Mouse (Mus musculus) forebrain, postnatal 0 days (tissue): Measurements from ENCODE around the gene Cplx1. TPM values are rescaled to one million over a fixed set of nuclear protein-coding genes. Genes with fewer than 3 reads are reported as not detected.

Source experiments
- ATAC-seq: fragments of 200-750 bp; cut with Nextera tagmentation; 2 replicates; pipeline ENCODE4 v1.8.0; 2017; ENCODE audit warnings: mild to moderate bottlenecking, moderate library complexity
- DNase-seq: peaks from one replicate; pipeline ENCODE4 v3.0.0-alpha.2; 2015
- H3K27ac ChIP-seq: fragments of 300-500 bp; sonication (generic); 2 replicates; pipeline ENCODE4 v1.5.1; 2014; ENCODE audit warnings: low read depth, mild to moderate bottlenecking, antibody characterized with exemption, low read length, moderate library complexity, mixed read lengths
- H3K27me3 ChIP-seq: fragments of 300-500 bp; sonication (generic); 2 replicates; pipeline ENCODE4 v1.6.1; 2014; ENCODE audit warnings: mild to moderate bottlenecking, low read length, mixed read lengths; ENCODE audit not compliant: insufficient read depth
- H3K36me3 ChIP-seq: fragments of 300-500 bp; sonication (generic); 2 replicates; pipeline ENCODE4 v1.6.1; 2014; ENCODE audit warnings: mild to moderate bottlenecking, moderate library complexity; ENCODE audit not compliant: insufficient read depth
- H3K4me1 ChIP-seq: fragments of 300-500 bp; sonication (generic); 2 replicates; pipeline ENCODE4 v1.6.1; 2014; ENCODE audit warnings: antibody characterized with exemption; ENCODE audit not compliant: insufficient read depth
- H3K4me2 ChIP-seq: fragments of 300-500 bp; sonication (generic); 2 replicates; pipeline ENCODE4 v1.6.1; 2014; ENCODE audit warnings: low read depth, mild to moderate bottlenecking, moderate library complexity
- H3K4me3 ChIP-seq: fragments of 300-500 bp; sonication (generic); 2 replicates; pipeline ENCODE4 v1.5.1; 2014; ENCODE audit warnings: low read depth, low read length, mixed read lengths
- H3K9ac ChIP-seq: fragments of 300-500 bp; sonication (generic); 2 replicates; pipeline ENCODE4 v1.6.1; 2014; ENCODE audit warnings: mild to moderate bottlenecking
- H3K9me3 ChIP-seq: fragments of 300-500 bp; sonication (generic); 2 replicates; pipeline ENCODE4 v1.6.1; 2016; ENCODE audit warnings: low read length
- CTCF ChIP-seq: sonication (generic); IDR thresholded peaks from 2 replicates; pipeline ENCODE4 v1.5.1; 2016; ENCODE audit warnings: antibody characterized with exemption, control low read depth, low read depth
- WGBS: fragments of 180-500 bp; shearing (Covaris S2); extraction: QIAGEN DNeasy Blood & Tissue Kit; methylation state at CpG from one replicate; pipeline ENCODE4 v1.1.7; 2014; 5-methylcytosine and 5-hydroxymethylcytosine counted together
- polyA plus RNA-seq: library from polyadenylated mRNA; unstranded; fragments of >200 nt; fragmentation: Nextera tagmentation; extraction: Ambion mirVana; gene quantifications from 2 replicates; pipeline ENCODE4 v1.2.1, GENCODE M21; 2015
- total RNA-seq: library from RNA; depleted of rRNA; stranded (reverse); fragments of >200 nt; gene quantifications from 2 replicates; pipeline ENCODE4 v1.2.3, GENCODE M21; 2014; rRNA removed

The Cplx1 gene
- total and polyA plus RNA-seq, 2 experiments from 2014 or later, result 38.1 to 146 TPM

GRCm38 (mm10) chr5:108483006-108483405 lies 66.8 kb downstream of the Cplx1 start:
- no peak overlapping the region for H3K4me2 ChIP-seq
- peaks cover 32% of the 10 kb centered on the region for H3K36me3 ChIP-seq
- H3K27me3 ChIP-seq, result no peaks in the 10 kb centered on the region
- WGBS, result 90% methylated on average over 6 of the region's 6 CpGs
- DNase-seq (no peak), ATAC-seq (no peak)
- no peak for TF ChIP-seq CTCF
- H3K27ac ChIP-seq, result no peak overlapping the region
- no peaks in the 10 kb centered on the region for H3K9me3 ChIP-seq
- H3K4me1 ChIP-seq, result no peaks in the 10 kb centered on the region
- H3K4me3 ChIP-seq, result no peak overlapping the region
- no peak overlapping the region for H3K9ac ChIP-seq

- Histone ChIP-seq H3K4me2 (no peak overlapping the region), H3K9me3 (no peaks in the 10 kb centered on the region), H3K9ac (no peak overlapping the region), H3K27me3 (no peaks in the 10 kb centered on the region), H3K4me3 (no peak overlapping the region), H3K36me3 (peaks cover 76% of the 10 kb centered on the region), H3K27ac (no peak overlapping the region), H3K4me1 (no peaks in the 10 kb centered on the region)
- ATAC-seq, result no peak
- no peak for DNase-seq
- TF ChIP-seq CTCF, result no peak
- WGBS, result 82% methylated on average over 3 of the region's 3 CpGs
Measured at GRCm38 (mm10) chr5:108475977-108476376, 73.8 kb downstream of the Cplx1 start.

GRCm38 (mm10) chr5:108473737-108474136 lies 76.1 kb downstream of the Cplx1 start:
- H3K4me1 ChIP-seq, result no peaks in the 10 kb centered on the region
- DNase-seq (no peak), ATAC-seq (no peak)
- WGBS, result 87% methylated on average over 4 of the region's 4 CpGs
- no peak overlapping the region for H3K27ac ChIP-seq
- H3K9me3 ChIP-seq, result no peaks in the 10 kb centered on the region
- H3K4me2 ChIP-seq, result no peak overlapping the region
- H3K36me3 ChIP-seq, result peaks cover 72% of the 10 kb centered on the region
- no peak overlapping the region for H3K9ac ChIP-seq
- no peak for TF ChIP-seq CTCF
- H3K27me3 ChIP-seq, result no peaks in the 10 kb centered on the region
- H3K4me3 ChIP-seq, result no peak overlapping the region

GRCm38 (mm10) chr5:108469617-108470016 lies 80.2 kb downstream of the Cplx1 start:
- H3K36me3 ChIP-seq, result peaks cover 35% of the 10 kb centered on the region
- no peak for ATAC-seq
- WGBS, result 77% methylated on average over 7 of the region's 7 CpGs

More at GRCm38 (mm10) chr5:108469617-108470016, 80.2 kb downstream of the Cplx1 start:
- no peak for DNase-seq
- no peak overlapping the region for H3K27ac ChIP-seq
- H3K4me2 ChIP-seq, result no peak overlapping the region
- peaks cover 12% of the 10 kb centered on the region; the same call in 1 of the 2 replicates for H3K4me1 ChIP-seq
- no peak overlapping the region for H3K4me3 ChIP-seq
- no peaks in the 10 kb centered on the region for H3K27me3 ChIP-seq
- TF ChIP-seq CTCF, result no peak
- no peaks in the 10 kb centered on the region for H3K9me3 ChIP-seq
- H3K9ac ChIP-seq, result no peak overlapping the region

Other genes with a start within 250 kb of the Cplx1 start
- 6.0 and 6.6 TPM in 2 replicates for gene Pigg, start 237.4 kb downstream of the Cplx1 start, total RNA-seq
- gene Pigg, start 237.4 kb downstream of the Cplx1 start, polyA plus RNA-seq, result 1.2 and 2.2 TPM in 2 replicates
- gene Gm42517, start 182.1 kb downstream of the Cplx1 start, total RNA-seq, result 65.7 and 66.7 TPM in 2 replicates
- gene Gm42517, start 182.1 kb downstream of the Cplx1 start, polyA plus RNA-seq, result 5.2 and 6.2 TPM in 2 replicates
- gene Pde6b, start 161.6 kb downstream of the Cplx1 start, total RNA-seq, result 0.05 TPM in 1 of 2 replicates, not detected in the other
- gene Pde6b, start 161.6 kb downstream of the Cplx1 start, polyA plus RNA-seq, result 0.12 TPM in 1 of 2 replicates, not detected in the other
- 152 and 289 TPM in 2 replicates for gene Atp5k, start 115.6 kb downstream of the Cplx1 start, total RNA-seq
- 489 and 610 TPM in 2 replicates for gene Atp5k, start 115.6 kb downstream of the Cplx1 start, polyA plus RNA-seq
- gene Mfsd7a, start 101.1 kb downstream of the Cplx1 start, total RNA-seq, result 0.05 and 0.38 TPM in 2 replicates
- 0.12 and 0.13 TPM in 2 replicates for gene Mfsd7a, start 101.1 kb downstream of the Cplx1 start, polyA plus RNA-seq
- 38.3 and 42.7 TPM in 2 replicates for gene Pcgf3, start 88.8 kb downstream of the Cplx1 start, total RNA-seq
- gene Pcgf3, start 88.8 kb downstream of the Cplx1 start, polyA plus RNA-seq, result 12.1 and 18.2 TPM in 2 replicates
- gene Gak, start 79.7 kb upstream of the Cplx1 start, total RNA-seq, result 77.6 and 79.1 TPM in 2 replicates
- gene Gak, start 79.7 kb upstream of the Cplx1 start, polyA plus RNA-seq, result 44.6 and 48.6 TPM in 2 replicates
- 17.5 and 27.2 TPM in 2 replicates for gene Tmem175, start 79.7 kb upstream of the Cplx1 start, total RNA-seq
- 32.2 and 34.8 TPM in 2 replicates for gene Tmem175, start 79.7 kb upstream of the Cplx1 start, polyA plus RNA-seq
- gene Idua, start 110.3 kb upstream of the Cplx1 start, total RNA-seq, result 5.7 and 8.7 TPM in 2 replicates
- 4.3 and 6.3 TPM in 2 replicates for gene Idua, start 110.3 kb upstream of the Cplx1 start, polyA plus RNA-seq
- 54.5 and 59.5 TPM in 2 replicates for gene Dgkq, start 119.6 kb upstream of the Cplx1 start, total RNA-seq
- 8.6 and 11.6 TPM in 2 replicates for gene Dgkq, start 119.6 kb upstream of the Cplx1 start, polyA plus RNA-seq
- gene Slc26a1, start 125.5 kb upstream of the Cplx1 start, total RNA-seq, result 4.4 and 6.9 TPM in 2 replicates
- 2.6 and 3.9 TPM in 2 replicates for gene Slc26a1, start 125.5 kb upstream of the Cplx1 start, polyA plus RNA-seq
- 13.8 and 17.1 TPM in 2 replicates for gene Fgfrl1, start 142.4 kb upstream of the Cplx1 start, total RNA-seq
- 5.5 and 7.1 TPM in 2 replicates for gene Fgfrl1, start 142.4 kb upstream of the Cplx1 start, polyA plus RNA-seq
- not detected in 2 replicates for gene Rnf212, start 225.0 kb upstream of the Cplx1 start, total RNA-seq
- not detected in 2 replicates for gene Rnf212, start 225.0 kb upstream of the Cplx1 start, polyA plus RNA-seq
- gene Tmed11, start 245.3 kb upstream of the Cplx1 start, total RNA-seq, result not detected in 2 replicates
- gene Tmed11, start 245.3 kb upstream of the Cplx1 start, polyA plus RNA-seq, result not detected in 2 replicates